Mouse (Mus musculus) erythroblast, embryonic 14.5 days (primary cell): ENCODE measurements around the gene Hsf2bp.

Source experiments
- GATA1 ChIP-seq: IDR thresholded peaks from 2 replicates; pipeline ENCODE4 v1.6.1; 2012; ENCODE audit warnings: low read length, inconsistent platforms, mixed read lengths
- TAL1 ChIP-seq: IDR thresholded peaks from 3 replicates; pipeline ENCODE4 v1.6.1; 2012; ENCODE audit warnings: low read length, inconsistent platforms, mixed read lengths

DNA sequence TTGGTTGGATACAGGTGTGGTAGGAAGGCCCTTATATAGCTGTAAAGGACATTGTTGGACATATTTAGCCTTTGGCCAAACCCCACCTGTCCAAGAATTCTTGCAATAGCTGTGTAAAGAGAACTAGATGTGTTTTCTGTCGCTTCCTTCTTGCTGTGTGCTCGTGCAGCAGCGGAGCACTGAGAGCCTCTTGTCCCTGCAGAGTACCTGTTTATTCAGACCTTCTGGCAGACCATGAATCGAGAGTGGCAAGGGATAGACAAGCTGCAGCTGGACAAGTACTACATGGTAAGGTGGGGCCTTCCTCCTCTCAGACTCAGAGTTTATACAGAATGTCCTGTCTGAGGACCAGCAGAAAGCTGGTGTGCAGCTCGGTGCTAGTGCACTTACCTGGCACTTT, 12.2 kb upstream of the Hsf2bp start:
- TF ChIP-seq TAL1 (no peak), GATA1 (no peak)
